Mouse (Mus musculus): ENCODE results near the gene Cebpzos. TPM values are rescaled to one million over a fixed set of nuclear protein-coding genes. Genes with fewer than 3 reads are reported as not detected.

Gene Cebpzos
- polyA plus RNA-seq (2012; ENCODE audit: insufficient read depth, insufficient read length, missing spikeins), result 27.6 and 31.0 TPM in 2 replicates

GRCm38 (mm10) chr17:78916369-78916813, at the start of gene Cebpzos:
Cebpzos (plus strand) TSS chr17:78916500.
- Histone ChIP-seq H3K27ac (ENCODE audit: insufficient read depth, low read depth, low read length) (peak within 1 kb of the TSS; percentile 45), H3K4me1 (ENCODE audit: control insufficient read depth, insufficient read depth, low read length) (peaks cover 12% of the 10 kb centered on the region), H3K4me3 (ENCODE audit: insufficient read depth, low read length) (peak within 1 kb of the TSS; percentile 76)
- TF ChIP-seq CTCF (IDR thresholded peaks at IDR 0.05; ENCODE audit: low read depth, low read length) (no peak), POLR2A (IDR thresholded peaks at IDR 0.05; ENCODE audit: borderline replicate concordance, low read depth, low read length) (0 out of 2 replicates have a peak, but pooled peaks have one; percentile 1)

- TF ChIP-seq CTCF (IDR thresholded peaks at IDR 0.05; ENCODE audit: low read depth, low read length) (no peak), POLR2A (IDR thresholded peaks at IDR 0.05; ENCODE audit: borderline replicate concordance, low read depth, low read length) (no peak)
- Histone ChIP-seq H3K4me3 (ENCODE audit: insufficient read depth, low read length) (no peak overlapping the region), H3K4me1 (ENCODE audit: control insufficient read depth, insufficient read depth, low read length) (no peaks in the 10 kb centered on the region), H3K27ac (ENCODE audit: insufficient read depth, low read depth, low read length) (no peak overlapping the region)
Measured at GRCm38 (mm10) chr17:78873886-78874285, 42.4 kb upstream of the Cebpzos start.

- Histone ChIP-seq H3K27ac (ENCODE audit: insufficient read depth, low read depth, low read length) (peak overlapping the region; percentile 70), H3K4me1 (ENCODE audit: control insufficient read depth, insufficient read depth, low read length) (peaks cover 8% of the 10 kb centered on the region), H3K4me3 (ENCODE audit: insufficient read depth, low read length) (peak overlapping the region; percentile 80)
- TF ChIP-seq CTCF (IDR thresholded peaks at IDR 0.05; ENCODE audit: low read depth, low read length) (no peak), POLR2A (IDR thresholded peaks at IDR 0.05; ENCODE audit: borderline replicate concordance, low read depth, low read length) (no peak)
Measured at GRCm38 (mm10) chr17:78881878-78882304, 34.4 kb upstream of the Cebpzos start.

DNA sequence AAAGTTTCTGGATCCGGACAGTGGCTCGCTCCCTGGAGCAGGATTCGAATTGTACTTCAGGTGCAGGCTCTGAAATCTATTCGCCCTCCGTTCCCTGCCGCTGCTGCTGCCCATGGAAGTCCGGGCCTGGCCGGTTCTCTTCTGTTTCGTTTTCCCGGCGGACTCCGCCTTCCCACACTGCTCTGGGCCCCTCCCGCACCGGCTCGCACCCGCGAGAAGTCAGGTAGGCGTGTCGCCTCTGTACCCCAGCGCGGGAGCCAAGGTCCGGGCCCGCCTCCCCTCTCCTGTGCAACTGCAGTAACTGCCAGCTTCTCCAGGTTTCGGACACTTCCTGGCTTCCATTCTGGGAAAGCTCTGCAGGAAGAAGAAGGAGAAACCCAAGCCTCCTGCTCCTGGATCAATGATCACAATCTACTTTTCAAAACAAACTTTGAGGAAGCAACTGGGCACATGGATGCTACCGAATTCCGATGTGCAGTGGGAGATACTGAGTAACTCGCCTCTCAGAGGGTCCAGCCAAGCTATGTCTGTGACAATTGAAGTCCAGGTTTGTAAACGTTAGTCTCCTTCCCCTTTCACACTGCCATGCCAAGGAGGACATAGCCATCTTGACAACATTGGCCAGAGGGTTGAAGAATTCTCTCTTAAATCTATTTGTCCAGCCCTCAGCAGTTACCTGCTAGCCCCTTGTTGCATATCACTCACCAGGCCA, 33.7 kb upstream of the Cebpzos start, which contains the start of gene Eif2ak2:
TSS of gene Eif2ak2 (minus strand) at position 173 of the 712 bp plus-strand sequence.
- peak within 1 kb of the TSS; percentile 70 for H3K27ac ChIP-seq (ENCODE audit: insufficient read depth, low read depth, low read length)
- H3K4me1 ChIP-seq (ENCODE audit: control insufficient read depth, insufficient read depth, low read length), result peaks cover 8% of the 10 kb centered on the region
- H3K4me3 ChIP-seq (ENCODE audit: insufficient read depth, low read length), result peak within 1 kb of the TSS; percentile 80
- TF ChIP-seq POLR2A (IDR thresholded peaks at IDR 0.05; ENCODE audit: borderline replicate concordance, low read depth, low read length) (no peak), CTCF (IDR thresholded peaks at IDR 0.05; ENCODE audit: low read depth, low read length) (no peak)

DNA sequence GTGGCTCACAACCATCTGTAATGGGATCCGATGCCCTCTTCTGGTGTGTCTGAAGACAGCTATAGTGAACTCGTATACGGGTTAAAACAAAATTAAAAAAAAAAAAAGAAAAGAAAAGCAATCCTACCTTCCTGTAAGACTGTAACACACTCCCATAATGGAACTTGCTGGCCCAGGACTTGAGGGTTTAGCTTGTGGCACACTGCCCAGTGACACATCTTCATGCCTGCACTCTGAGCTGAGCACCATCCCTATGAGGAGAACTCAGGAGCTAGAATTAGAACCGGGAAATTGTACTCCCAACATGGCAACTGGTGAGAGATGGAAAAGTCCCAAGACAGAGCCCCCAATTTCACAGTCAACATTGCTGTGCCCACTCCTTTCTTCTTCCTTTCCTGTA, 33.0 kb upstream of the Cebpzos start:
- TF ChIP-seq CTCF (IDR thresholded peaks at IDR 0.05; ENCODE audit: low read depth, low read length) (no peak), POLR2A (IDR thresholded peaks at IDR 0.05; ENCODE audit: borderline replicate concordance, low read depth, low read length) (no peak)

DNA sequence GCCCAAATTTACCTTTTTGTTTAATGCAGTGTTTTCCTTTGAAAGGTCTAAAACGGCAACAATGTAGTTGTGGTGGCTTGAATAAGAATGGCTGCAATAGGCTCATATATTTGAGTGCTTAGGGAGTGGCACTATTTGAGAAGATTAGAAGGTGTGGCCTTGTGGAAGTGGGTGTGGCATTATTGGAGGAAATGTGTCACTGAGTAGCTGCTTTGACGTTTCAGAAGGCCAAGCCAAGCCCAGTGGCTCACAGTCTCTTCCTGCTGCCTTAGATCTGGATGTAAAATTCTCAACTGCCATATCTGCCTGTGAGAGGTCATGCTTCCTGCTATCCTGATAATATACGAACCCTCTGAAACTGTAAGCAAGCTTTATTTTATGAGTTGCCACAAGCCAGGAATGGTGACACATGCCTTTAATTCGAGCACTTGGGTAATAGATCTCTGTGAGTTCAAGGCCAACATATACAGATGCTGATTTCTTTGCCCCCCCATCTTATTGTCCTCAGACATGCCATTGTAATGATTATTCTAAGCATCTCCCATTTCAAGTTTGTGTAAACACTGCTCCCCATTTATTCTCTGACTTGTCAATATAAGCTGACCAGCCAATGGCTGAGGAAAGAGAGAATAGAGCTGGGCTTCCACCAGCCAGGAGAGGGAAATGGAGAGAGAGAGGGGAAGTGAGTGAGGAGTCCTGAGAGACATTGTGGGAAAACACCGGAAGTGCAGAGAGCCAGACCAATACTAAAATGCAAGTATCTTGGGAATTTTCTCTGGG, 30.8 kb upstream of the Cebpzos start:
- TF ChIP-seq POLR2A (IDR thresholded peaks at IDR 0.05; ENCODE audit: borderline replicate concordance, low read depth, low read length) (no peak), CTCF (IDR thresholded peaks at IDR 0.05; ENCODE audit: low read depth, low read length) (no peak)
- no peak overlapping the region for H3K4me3 ChIP-seq (ENCODE audit: insufficient read depth, low read length)
- peaks cover 10% of the 10 kb centered on the region for H3K4me1 ChIP-seq (ENCODE audit: control insufficient read depth, insufficient read depth, low read length)
- no peak overlapping the region for H3K27ac ChIP-seq (ENCODE audit: insufficient read depth, low read depth, low read length)

More for the DNA sequence above, 33.0 kb upstream of the Cebpzos start:
- Histone ChIP-seq H3K4me3 (ENCODE audit: insufficient read depth, low read length) (no peak overlapping the region), H3K27ac (ENCODE audit: insufficient read depth, low read depth, low read length) (no peak overlapping the region), H3K4me1 (ENCODE audit: control insufficient read depth, insufficient read depth, low read length) (peaks cover 8% of the 10 kb centered on the region)

DNA sequence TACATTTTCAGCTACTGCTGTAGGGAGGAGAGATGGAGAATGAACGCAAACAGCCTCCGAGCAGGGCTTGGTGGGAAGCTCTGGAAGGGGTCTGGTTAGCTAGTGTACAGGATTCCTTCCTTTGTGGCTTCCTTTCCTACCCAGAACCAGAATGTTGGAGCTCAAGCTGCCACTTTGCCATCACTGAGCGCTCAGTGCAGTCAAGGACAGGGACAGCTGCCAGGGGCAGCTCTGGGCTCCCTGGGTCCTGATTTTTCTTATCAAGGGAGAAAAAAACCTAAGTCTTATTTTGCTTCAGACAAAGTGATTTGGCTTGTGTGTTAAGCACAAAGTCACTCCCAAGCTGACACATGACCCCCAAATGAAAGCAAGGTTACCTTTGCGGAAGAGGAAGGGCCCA, 27.7 kb upstream of the Cebpzos start:
- Histone ChIP-seq H3K4me3 (ENCODE audit: insufficient read depth, low read length) (no peak overlapping the region), H3K4me1 (ENCODE audit: control insufficient read depth, insufficient read depth, low read length) (peaks cover 7% of the 10 kb centered on the region), H3K27ac (ENCODE audit: insufficient read depth, low read depth, low read length) (no peak overlapping the region)
- TF ChIP-seq POLR2A (IDR thresholded peaks at IDR 0.05; ENCODE audit: borderline replicate concordance, low read depth, low read length) (no peak), CTCF (IDR thresholded peaks at IDR 0.05; ENCODE audit: low read depth, low read length) (no peak)

DNA sequence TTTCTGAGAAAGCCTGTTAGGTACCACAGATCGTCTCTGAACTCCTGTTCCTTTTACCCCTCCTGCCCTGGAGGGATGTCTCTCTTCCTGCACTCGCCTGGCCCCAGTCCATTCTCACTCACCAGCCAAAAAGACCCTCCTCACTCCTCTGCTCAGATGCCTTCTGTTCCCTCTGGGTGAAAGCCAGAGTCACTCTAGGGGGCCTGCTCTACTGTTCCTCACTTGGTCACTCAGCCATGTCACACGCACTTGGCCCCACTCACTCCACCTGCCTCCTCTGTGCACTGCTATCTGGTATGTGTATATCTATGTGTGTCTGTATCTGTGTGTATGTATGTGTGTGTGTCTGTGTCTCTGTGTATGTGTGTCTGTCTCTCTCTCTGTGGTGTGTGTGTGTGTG, 27.1 kb upstream of the Cebpzos start:
- Histone ChIP-seq H3K4me1 (ENCODE audit: control insufficient read depth, insufficient read depth, low read length) (peaks cover 7% of the 10 kb centered on the region), H3K27ac (ENCODE audit: insufficient read depth, low read depth, low read length) (no peak overlapping the region), H3K4me3 (ENCODE audit: insufficient read depth, low read length) (no peak overlapping the region)
- TF ChIP-seq CTCF (IDR thresholded peaks at IDR 0.05; ENCODE audit: low read depth, low read length), result no peak
- no peak for TF ChIP-seq POLR2A (IDR thresholded peaks at IDR 0.05; ENCODE audit: borderline replicate concordance, low read depth, low read length)

DNA sequence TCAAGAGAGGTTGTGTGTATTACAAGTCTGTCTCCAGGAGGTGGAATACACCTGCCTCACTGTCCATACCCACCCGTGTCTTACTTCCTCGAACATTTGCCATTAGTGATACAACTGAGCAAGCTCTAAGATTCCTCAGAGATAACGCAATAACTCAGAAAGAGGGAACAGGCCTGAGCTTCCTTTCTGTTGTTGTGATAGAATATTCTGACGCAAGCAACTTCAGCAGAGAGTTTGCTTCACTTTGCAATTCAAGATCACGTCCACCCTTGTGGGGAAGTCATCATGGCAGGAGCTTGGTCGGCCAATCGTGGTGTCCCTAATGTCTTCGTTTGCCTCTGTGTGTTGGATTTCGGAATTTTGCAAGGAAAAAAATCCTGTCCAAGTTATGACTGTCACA, 25.3 kb upstream of the Cebpzos start:
- Histone ChIP-seq H3K4me3 (ENCODE audit: insufficient read depth, low read length) (no peak overlapping the region), H3K27ac (ENCODE audit: insufficient read depth, low read depth, low read length) (peak overlapping the region; percentile 18), H3K4me1 (ENCODE audit: control insufficient read depth, insufficient read depth, low read length) (peaks cover 10% of the 10 kb centered on the region)
- no peak for TF ChIP-seq CTCF (IDR thresholded peaks at IDR 0.05; ENCODE audit: low read depth, low read length)

DNA sequence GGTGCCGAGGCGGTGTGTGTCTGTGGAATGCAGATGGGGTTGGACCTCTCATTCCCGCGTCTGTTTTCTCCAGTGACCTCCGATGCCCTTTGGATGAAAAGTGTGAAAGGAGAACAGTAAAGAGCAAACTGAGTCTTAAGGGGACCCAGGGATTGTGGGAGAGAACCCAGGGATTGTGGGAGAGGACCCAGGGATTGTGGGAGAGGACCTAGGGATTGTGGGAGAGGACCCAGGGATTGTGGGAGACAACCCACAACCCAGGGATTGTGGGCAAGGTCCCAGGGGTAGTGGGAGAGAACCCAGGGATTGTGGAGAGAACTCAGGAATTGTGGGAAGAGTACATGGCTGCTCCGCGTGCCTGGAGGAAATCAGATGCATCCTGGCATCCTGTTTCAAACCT, 21.3 kb upstream of the Cebpzos start:
- H3K4me1 ChIP-seq (ENCODE audit: control insufficient read depth, insufficient read depth, low read length), result peaks cover 10% of the 10 kb centered on the region
- TF ChIP-seq CTCF (IDR thresholded peaks at IDR 0.05; ENCODE audit: low read depth, low read length) (no peak), POLR2A (IDR thresholded peaks at IDR 0.05; ENCODE audit: borderline replicate concordance, low read depth, low read length) (no peak)
- no peak overlapping the region for H3K4me3 ChIP-seq (ENCODE audit: insufficient read depth, low read length)
- no peak overlapping the region for H3K27ac ChIP-seq (ENCODE audit: insufficient read depth, low read depth, low read length)

Data from bone marrow macrophage, adult 2 months (primary cell).